Mouse (Mus musculus) hindbrain, embryonic 11.5 days (tissue): Measurements from ENCODE around the gene Psmb1. TPM values are rescaled to one million over a fixed set of nuclear protein-coding genes. Genes with fewer than 3 reads are reported as not detected.
A peak's percentile ranks its signal among the peaks of the same experiment; 100 is the strongest.
"Not testable (repeated sequence)": the region's sequence is repeated elsewhere in the genome, so short reads cannot be mapped to it uniquely, and the experiment has no call there.

ENCODE experiments used
- ATAC-seq: fragments of 200-750 bp; cut with Nextera tagmentation; 2 replicates; pipeline ENCODE4 v1.8.0; 2017; ENCODE audit warnings: mild to moderate bottlenecking, moderate TSS enrichment, moderate library complexity; ENCODE audit not compliant: low FRiP score
- DNase-seq: peaks from one replicate; pipeline ENCODE4 v3.0.0-alpha.2; 2015; ENCODE audit warnings: low spot score
- H3K27ac ChIP-seq: fragments of 300-500 bp; sonication (generic); 2 replicates; pipeline ENCODE4 v1.5.1; 2014; ENCODE audit warnings: mild to moderate bottlenecking, low read depth, low read length
- H3K27me3 ChIP-seq: fragments of 300-500 bp; sonication (generic); 2 replicates; pipeline ENCODE4 v1.6.1; 2014; ENCODE audit warnings: mild to moderate bottlenecking, low read length, moderate library complexity, mixed read lengths; ENCODE audit not compliant: control insufficient read depth, insufficient read depth
- H3K36me3 ChIP-seq: fragments of 300-500 bp; sonication (generic); 2 replicates; pipeline ENCODE4 v1.6.1; 2014; ENCODE audit warnings: mild to moderate bottlenecking, low read length, moderate library complexity, mixed read lengths; ENCODE audit not compliant: control insufficient read depth, insufficient read depth
- H3K4me1 ChIP-seq: fragments of 300-500 bp; sonication (generic); replicated peaks from 2 replicates; pipeline ENCODE4 v1.6.1; 2014; ENCODE audit warnings: low read length, mixed read lengths; ENCODE audit not compliant: control insufficient read depth, insufficient read depth
- H3K4me2 ChIP-seq: fragments of 300-500 bp; sonication (generic); replicated peaks from 2 replicates; pipeline ENCODE4 v1.6.1; 2014; ENCODE audit warnings: mild to moderate bottlenecking, low read depth, low read length
- H3K4me3 ChIP-seq: fragments of 300-500 bp; sonication (generic); 2 replicates; pipeline ENCODE4 v1.5.1; 2014; ENCODE audit warnings: low read depth, low read length
- H3K9ac ChIP-seq: fragments of 300-500 bp; sonication (generic); 2 replicates; pipeline ENCODE4 v1.6.1; 2014; ENCODE audit warnings: low read depth, low read length
- H3K9me3 ChIP-seq: fragments of 300-500 bp; sonication (generic); 2 replicates; pipeline ENCODE4 v1.6.1; 2016; ENCODE audit warnings: low read length; ENCODE audit not compliant: control insufficient read depth
- WGBS: fragments of 180-500 bp; shearing (Covaris S2); extraction: QIAGEN DNeasy Blood & Tissue Kit; methylation state at CpG from one replicate; pipeline ENCODE4 v1.1.7; 2014; 5-methylcytosine and 5-hydroxymethylcytosine counted together
- polyA plus RNA-seq: library from polyadenylated mRNA; unstranded; fragments of >200 nt; fragmentation: Nextera tagmentation; extraction: Ambion mirVana; gene quantifications from 2 replicates; pipeline ENCODE4 v1.2.1, GENCODE M21; 2014

The Psmb1 gene
- 275 and 283 TPM in 2 replicates for polyA plus RNA-seq

GRCm38 (mm10) chr17:15499656-15500394 is at the start of gene Psmb1, which contains the start of gene Tbp:
Psmb1 (minus strand) TSS chr17:15499751.
Tbp (plus strand) TSS chr17:15499888.
- under 1% methylated on average over 62 of the region's 63 CpGs for WGBS
- Histone ChIP-seq H3K4me3 (peak within 1 kb of the TSS; percentile 97), H3K36me3 (no peaks in the 10 kb centered on the region), H3K9me3 (no peaks in the 10 kb centered on the region), H3K27ac (peak within 1 kb of the TSS; percentile 65), H3K9ac (peak within 1 kb of the TSS; percentile 91), H3K4me1 (no peaks in the 10 kb centered on the region; the same call in 1 of the 2 replicates), H3K4me2 (peak within 1 kb of the TSS; percentile 82), H3K27me3 (no peaks in the 10 kb centered on the region)
- peak; percentile 99 for DNase-seq
- ATAC-seq: peak; percentile 94

- DNase-seq (no peak), ATAC-seq (no peak)
- WGBS: 79% methylated on average over 4 of the region's 4 CpGs
- Histone ChIP-seq H3K27ac (no peak overlapping the region), H3K36me3 (no peaks in the 10 kb centered on the region), H3K9ac (no peak overlapping the region), H3K27me3 (no peaks in the 10 kb centered on the region), H3K4me3 (no peak overlapping the region), H3K9me3 (no peaks in the 10 kb centered on the region), H3K4me2 (no peak overlapping the region), H3K4me1 (no peaks in the 10 kb centered on the region)
These were observed 46.9 kb upstream of the Psmb1 start for GRCm38 (mm10) chr17:15546440-15546839.

- H3K4me1 ChIP-seq, H3K27me3 ChIP-seq, H3K4me2 ChIP-seq, H3K9me3 ChIP-seq, H3K36me3 ChIP-seq, H3K9ac ChIP-seq, H3K4me3 ChIP-seq, H3K27ac ChIP-seq, DNase-seq, ATAC-seq: not testable (repeated sequence)
- 80% methylated on average over 2 of the region's 4 CpGs for WGBS
These were observed 44.3 kb upstream of the Psmb1 start for GRCm38 (mm10) chr17:15543868-15544267.

GRCm38 (mm10) chr17:15540309-15540708 is 40.8 kb upstream of the Psmb1 start:
- Histone ChIP-seq H3K9ac (no peak overlapping the region), H3K27ac (no peak overlapping the region), H3K36me3 (no peaks in the 10 kb centered on the region), H3K4me1 (no peaks in the 10 kb centered on the region), H3K27me3 (peaks cover 7% of the 10 kb centered on the region; the same call in 1 of the 2 replicates), H3K4me2 (no peak overlapping the region), H3K9me3 (no peaks in the 10 kb centered on the region), H3K4me3 (no peak overlapping the region)
- DNase-seq (no peak), ATAC-seq (no peak)
- WGBS: 82% methylated on average over 4 of the region's 4 CpGs

GRCm38 (mm10) chr17:15536457-15536904 is 36.9 kb upstream of the Psmb1 start:
- H3K9me3 ChIP-seq: no peaks in the 10 kb centered on the region
- peak overlapping the region; percentile 49 for H3K4me3 ChIP-seq
- DNase-seq (peak; percentile 58), ATAC-seq (peak; percentile 77)
- H3K27ac ChIP-seq: no peak overlapping the region
- peak overlapping the region; percentile 50; the same call in 1 of the 2 replicates for H3K9ac ChIP-seq
- H3K4me1 ChIP-seq: no peaks in the 10 kb centered on the region
- peak overlapping the region; percentile 86 for H3K4me2 ChIP-seq
- H3K27me3 ChIP-seq: peaks cover 7% of the 10 kb centered on the region; the same call in 1 of the 2 replicates
- WGBS: 0% methylated on average over 32 of the region's 33 CpGs
- no peaks in the 10 kb centered on the region for H3K36me3 ChIP-seq

- H3K27me3 ChIP-seq: peaks cover 7% of the 10 kb centered on the region; the same call in 1 of the 2 replicates
- WGBS: 23% methylated on average over 8 of the region's 8 CpGs
- peak overlapping the region; percentile 86 for H3K4me2 ChIP-seq
- H3K4me1 ChIP-seq: no peaks in the 10 kb centered on the region
- no peak overlapping the region for H3K27ac ChIP-seq
- peak overlapping the region; percentile 49 for H3K4me3 ChIP-seq
- no peaks in the 10 kb centered on the region for H3K36me3 ChIP-seq
- no peaks in the 10 kb centered on the region for H3K9me3 ChIP-seq
- 0 out of 2 replicates have a peak overlapping the region, but pooled peaks have one; percentile 50 for H3K9ac ChIP-seq
- peak; percentile 38 for DNase-seq
- ATAC-seq: 0 out of 2 replicates have a peak, but pooled peaks have one; percentile 14
These were observed 36.4 kb upstream of the Psmb1 start for GRCm38 (mm10) chr17:15535943-15536342.

- no peak overlapping the region for H3K4me2 ChIP-seq
- ATAC-seq (no peak), DNase-seq (no peak)
- H3K9ac ChIP-seq: no peak overlapping the region
- peaks cover 7% of the 10 kb centered on the region; the same call in 1 of the 2 replicates for H3K27me3 ChIP-seq
- H3K27ac ChIP-seq: no peak overlapping the region
- 70% methylated on average over 11 of the region's 11 CpGs for WGBS
- no peak overlapping the region for H3K4me3 ChIP-seq
- no peaks in the 10 kb centered on the region for H3K36me3 ChIP-seq
- H3K4me1 ChIP-seq: no peaks in the 10 kb centered on the region
- no peaks in the 10 kb centered on the region for H3K9me3 ChIP-seq
These were observed 35.7 kb upstream of the Psmb1 start for GRCm38 (mm10) chr17:15535162-15535800.

- no peaks in the 10 kb centered on the region for H3K36me3 ChIP-seq
- no peak overlapping the region for H3K9ac ChIP-seq
- no peak overlapping the region for H3K27ac ChIP-seq
- no peak for ATAC-seq
- H3K4me3 ChIP-seq: no peak overlapping the region
- DNase-seq: peak; percentile 58
- H3K4me1 ChIP-seq: 0 out of 2 replicates have a peak, but pooled peaks cover 2% of the 10 kb centered on the region
- H3K9me3 ChIP-seq: no peaks in the 10 kb centered on the region
- no peak overlapping the region for H3K4me2 ChIP-seq
- no peaks in the 10 kb centered on the region for H3K27me3 ChIP-seq
- WGBS: 8% methylated on average over 5 of the region's 5 CpGs
These were observed 30.6 kb upstream of the Psmb1 start for GRCm38 (mm10) chr17:15530141-15530540.
